Mouse (Mus musculus): ENCODE results near the gene Ing3.

Ing3 gene

GRCm38 (mm10) chr6:21949226-21949731 lies at the start of gene Ing3:
Gene Ing3 (plus strand): TSS chr6:21949571.
- peak; percentile 99 for DNase-seq (ENCODE audit: low spot score in 2 of 2)

- no peak for DNase-seq (ENCODE audit: low spot score in 2 of 2)
These were observed 39.7 kb upstream of the Ing3 start for GRCm38 (mm10) chr6:21909720-21910119.

GRCm38 (mm10) chr6:21910804-21911203 lies 38.6 kb upstream of the Ing3 start:
- no peak for DNase-seq (ENCODE audit: low spot score in 2 of 2)

- no peak for DNase-seq (ENCODE audit: low spot score in 2 of 2)
These were observed 32.8 kb upstream of the Ing3 start for GRCm38 (mm10) chr6:21916591-21916990.

- no peak for DNase-seq (ENCODE audit: low spot score in 2 of 2)
These were observed 25.2 kb upstream of the Ing3 start for GRCm38 (mm10) chr6:21924150-21924549.

- no peak for DNase-seq (ENCODE audit: low spot score in 2 of 2)
These were observed 11.3 kb upstream of the Ing3 start for GRCm38 (mm10) chr6:21937981-21938635.

GRCm38 (mm10) chr6:21949771-21950448 lies 539 bp downstream of the Ing3 start:
- DNase-seq (ENCODE audit: low spot score in 2 of 2), result peak; percentile 97 to 98

GRCm38 (mm10) chr6:21950676-21951075 lies 1.3 kb downstream of the Ing3 start:
- DNase-seq (ENCODE audit: low spot score in 2 of 2), result no peak

- no peak for DNase-seq (ENCODE audit: low spot score in 2 of 2)
These were observed 6.1 kb downstream of the Ing3 start for GRCm38 (mm10) chr6:21955468-21955867.

- no peak for DNase-seq (ENCODE audit: low spot score in 2 of 2)
These were observed 9.6 kb downstream of the Ing3 start for GRCm38 (mm10) chr6:21958922-21959321.

GRCm38 (mm10) chr6:21959909-21960308 lies 10.5 kb downstream of the Ing3 start:
- no peak for DNase-seq (ENCODE audit: low spot score in 2 of 2)

- no peak for DNase-seq (ENCODE audit: low spot score in 2 of 2)
These were observed 28.2 kb downstream of the Ing3 start for GRCm38 (mm10) chr6:21977532-21977931.

- DNase-seq (ENCODE audit: low spot score in 2 of 2), result no peak
These were observed 31.7 kb downstream of the Ing3 start for GRCm38 (mm10) chr6:21981114-21981513.

- DNase-seq (ENCODE audit: low spot score in 2 of 2), result peak; percentile 44 to 55
These were observed 35.8 kb downstream of the Ing3 start for GRCm38 (mm10) chr6:21984990-21985731.

GRCm38 (mm10) chr6:21985732-21986540 lies 36.6 kb downstream of the Ing3 start, which contains the start of gene Cped1:
Gene Cped1 (plus strand): TSS chr6:21985916.
- peak; percentile 12 to 21 for DNase-seq (ENCODE audit: low spot score in 2 of 2)

- no peak for DNase-seq (ENCODE audit: low spot score in 2 of 2)
These were observed 37.4 kb downstream of the Ing3 start for GRCm38 (mm10) chr6:21986660-21987331.

- no peak for DNase-seq (ENCODE audit: low spot score in 2 of 2)
These were observed 38.2 kb downstream of the Ing3 start for GRCm38 (mm10) chr6:21987554-21987953.

GRCm38 (mm10) chr6:21988296-21988695 lies 38.9 kb downstream of the Ing3 start:
- no peak for DNase-seq (ENCODE audit: low spot score in 2 of 2)

GRCm38 (mm10) chr6:21989081-21989480 lies 39.7 kb downstream of the Ing3 start:
- DNase-seq (ENCODE audit: low spot score in 2 of 2), result no peak

GRCm38 (mm10) chr6:21990181-21991135 lies 41.1 kb downstream of the Ing3 start:
- no peak for DNase-seq (ENCODE audit: low spot score in 2 of 2)
